Mouse (Mus musculus) embryonic facial prominence, embryonic 14.5 days (tissue): ENCODE data around the gene Nop16. TPM values are rescaled to one million over a fixed set of nuclear protein-coding genes. Genes with fewer than 3 reads are reported as not detected.

Source experiments
- ATAC-seq: fragments of 200-750 bp; cut with Nextera tagmentation; 2 replicates; pipeline ENCODE4 v1.8.0; 2017; ENCODE audit warnings: low read depth, moderate number of reproducible peaks, moderate TSS enrichment
- DNase-seq: peaks from one replicate; pipeline ENCODE4 v3.0.0-alpha.2; 2015; ENCODE audit warnings: low spot score
- H3K27ac ChIP-seq: fragments of 300-500 bp; sonication (generic); replicated peaks from 2 replicates; pipeline ENCODE4 v1.5.1; 2014; ENCODE audit warnings: low read depth, mild to moderate bottlenecking, low read length, moderate library complexity
- H3K27me3 ChIP-seq: fragments of 300-500 bp; sonication (generic); replicated peaks from 2 replicates; pipeline ENCODE4 v1.6.1; 2014; ENCODE audit warnings: low read length; ENCODE audit not compliant: control insufficient read depth, insufficient read depth
- H3K36me3 ChIP-seq: fragments of 300-500 bp; sonication (generic); 2 replicates; pipeline ENCODE4 v1.6.1; 2014; ENCODE audit warnings: low read length, mixed read lengths; ENCODE audit not compliant: control insufficient read depth, insufficient read depth
- H3K4me1 ChIP-seq: fragments of 300-500 bp; sonication (generic); 2 replicates; pipeline ENCODE4 v1.6.1; 2014; ENCODE audit warnings: antibody characterized with exemption, low read length; ENCODE audit not compliant: control insufficient read depth, insufficient read depth
- H3K4me2 ChIP-seq: fragments of 300-500 bp; sonication (generic); 2 replicates; pipeline ENCODE4 v1.6.1; 2014; ENCODE audit warnings: low read depth, mild to moderate bottlenecking, low read length, moderate library complexity, mixed read lengths
- H3K4me3 ChIP-seq: fragments of 300-500 bp; sonication (generic); 2 replicates; pipeline ENCODE4 v1.5.1; 2014; ENCODE audit warnings: low read depth, mild to moderate bottlenecking, low read length
- H3K9ac ChIP-seq: fragments of 300-500 bp; sonication (generic); 2 replicates; pipeline ENCODE4 v1.6.1; 2014; ENCODE audit warnings: low read depth, mild to moderate bottlenecking, low read length, moderate library complexity, mixed read lengths
- H3K9me3 ChIP-seq: fragments of 300-500 bp; sonication (generic); 2 replicates; pipeline ENCODE4 v1.6.1; 2016; ENCODE audit warnings: low read length; ENCODE audit not compliant: control insufficient read depth
- WGBS: fragments of 180-500 bp; shearing (Covaris S2); extraction: QIAGEN DNeasy Blood & Tissue Kit; methylation state at CpG from one replicate; pipeline ENCODE4 v1.1.7; 2014; 5-methylcytosine and 5-hydroxymethylcytosine counted together
- polyA plus RNA-seq: library from polyadenylated mRNA; unstranded; fragments of >200 nt; fragmentation: Nextera tagmentation; extraction: Ambion mirVana; gene quantifications from 2 replicates; pipeline ENCODE4 v1.2.1, GENCODE M21; 2014

The Nop16 gene
- polyA plus RNA-seq, 1 experiment from 2014 or later, result 42.7 TPM

DNA sequence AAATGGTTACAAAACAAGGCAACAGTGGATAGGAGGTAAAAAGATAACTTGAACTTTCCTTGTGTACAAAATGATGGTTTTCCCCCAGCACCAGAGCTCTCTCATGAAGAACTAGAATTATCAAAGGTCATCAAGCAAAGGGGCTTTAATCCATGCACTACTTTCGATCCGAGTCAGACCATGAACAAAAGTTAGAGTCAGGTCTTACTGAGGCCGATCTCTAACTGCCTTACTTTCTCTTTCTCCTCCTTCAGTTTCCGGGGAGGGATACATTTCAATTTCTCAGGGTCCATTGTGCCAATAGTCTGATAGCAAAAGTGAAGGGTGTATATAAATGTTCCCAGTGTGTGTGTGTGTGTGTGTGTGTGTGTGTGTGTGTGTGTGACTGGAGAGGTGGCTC lies 17.3 kb downstream of the Nop16 start:
- no peak for ATAC-seq
- no peak overlapping the region for H3K9ac ChIP-seq

DNA sequence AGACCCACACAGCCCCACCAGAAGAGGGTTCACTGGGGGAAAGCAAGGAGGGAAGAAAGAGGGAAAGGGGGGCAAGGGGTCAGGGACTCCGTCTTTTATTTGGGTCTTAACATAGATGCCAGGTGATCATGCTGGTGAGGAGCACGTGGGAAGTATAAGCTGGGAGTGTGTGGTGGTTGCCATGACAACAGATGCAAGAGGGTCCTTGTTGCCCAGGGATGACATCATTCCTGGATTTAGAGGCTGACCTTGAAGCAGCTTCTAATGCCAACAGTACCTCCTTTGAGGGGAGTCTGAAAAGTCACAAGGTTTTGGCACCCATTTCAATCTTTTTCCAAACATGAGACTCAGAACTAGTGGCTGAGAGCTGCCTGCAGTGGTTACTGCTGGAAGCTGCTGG lies 18.3 kb downstream of the Nop16 start:
- no peak overlapping the region for H3K4me3 ChIP-seq
- H3K27me3 ChIP-seq, result no peaks in the 10 kb centered on the region
- peaks cover 8% of the 10 kb centered on the region; the same call in 1 of the 2 replicates for H3K4me1 ChIP-seq
- ATAC-seq (no peak), DNase-seq (peak; percentile 15)
- H3K27ac ChIP-seq, result no peak overlapping the region
- no peak overlapping the region for H3K9ac ChIP-seq
- H3K36me3 ChIP-seq, result no peaks in the 10 kb centered on the region
- H3K4me2 ChIP-seq, result no peak overlapping the region
- WGBS, result 49% methylated on average over 2 of the region's 2 CpGs
- no peaks in the 10 kb centered on the region for H3K9me3 ChIP-seq

More for the DNA sequence above, 17.3 kb downstream of the Nop16 start:
- H3K27ac ChIP-seq, result no peak overlapping the region
- H3K9me3 ChIP-seq, result no peaks in the 10 kb centered on the region
- peaks cover 8% of the 10 kb centered on the region; the same call in 1 of the 2 replicates for H3K4me1 ChIP-seq
- 83% methylated on average over 4 of the region's 4 CpGs for WGBS
- no peaks in the 10 kb centered on the region for H3K27me3 ChIP-seq
- no peak overlapping the region for H3K4me3 ChIP-seq
- H3K36me3 ChIP-seq, result peaks cover 5% of the 10 kb centered on the region; the same call in 1 of the 2 replicates
- DNase-seq, result no peak
- H3K4me2 ChIP-seq, result no peak overlapping the region

DNA sequence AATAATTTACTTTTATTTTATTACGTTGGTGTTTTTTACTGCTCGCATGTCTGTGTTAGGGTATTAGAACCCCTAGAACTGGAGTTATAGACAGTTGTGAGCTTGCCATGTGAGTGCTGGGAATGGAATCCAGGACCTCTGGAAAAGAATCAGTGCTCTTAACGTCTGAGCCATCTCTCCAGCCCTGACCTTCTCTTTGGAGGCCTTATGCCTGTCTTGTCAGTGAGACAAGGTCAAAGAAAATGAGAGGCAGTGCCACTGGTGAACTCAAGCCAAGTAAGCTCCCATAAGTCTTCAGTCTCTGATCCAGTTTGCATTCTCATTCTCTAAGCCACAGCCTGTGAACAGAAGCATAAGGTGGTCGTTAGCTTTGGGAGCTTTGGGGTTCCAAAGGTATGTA lies 19.2 kb downstream of the Nop16 start:
- DNase-seq (no peak), ATAC-seq (no peak)
- WGBS, result 71% methylated on average over 4 of the region's 4 CpGs
- Histone ChIP-seq H3K9me3 (no peaks in the 10 kb centered on the region), H3K4me1 (peaks cover 2% of the 10 kb centered on the region; the same call in 1 of the 2 replicates), H3K4me3 (no peak overlapping the region), H3K27me3 (no peaks in the 10 kb centered on the region), H3K9ac (no peak overlapping the region), H3K27ac (no peak overlapping the region), H3K4me2 (no peak overlapping the region), H3K36me3 (no peaks in the 10 kb centered on the region)

DNA sequence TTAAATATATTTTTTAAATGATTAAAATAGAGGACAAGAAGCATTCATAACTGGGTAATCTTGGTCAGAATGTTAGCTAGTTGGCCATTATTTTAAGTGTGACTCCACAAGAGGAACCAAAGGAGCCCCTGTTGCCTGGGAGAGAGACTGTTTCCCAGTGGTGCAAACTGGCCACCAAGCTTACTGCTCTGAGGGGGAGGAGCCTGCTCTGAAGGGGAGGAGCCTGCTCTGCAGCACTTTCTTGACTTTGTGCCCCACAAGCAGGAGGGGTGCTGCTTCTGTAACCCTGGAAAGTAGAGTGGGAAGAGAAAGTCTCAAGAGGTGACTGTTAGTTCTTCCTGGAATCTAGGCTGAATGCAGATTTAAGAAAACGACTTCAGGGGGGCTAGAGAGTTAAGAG lies 20.6 kb downstream of the Nop16 start:
- Histone ChIP-seq H3K9me3 (no peaks in the 10 kb centered on the region), H3K4me2 (no peak overlapping the region), H3K9ac (no peak overlapping the region), H3K4me3 (no peak overlapping the region), H3K27ac (no peak overlapping the region), H3K36me3 (no peaks in the 10 kb centered on the region), H3K27me3 (no peaks in the 10 kb centered on the region), H3K4me1 (no peaks in the 10 kb centered on the region)
- no peak for ATAC-seq
- WGBS, result 53% methylated on average over 1 of the region's 1 CpGs
- DNase-seq, result no peak

DNA sequence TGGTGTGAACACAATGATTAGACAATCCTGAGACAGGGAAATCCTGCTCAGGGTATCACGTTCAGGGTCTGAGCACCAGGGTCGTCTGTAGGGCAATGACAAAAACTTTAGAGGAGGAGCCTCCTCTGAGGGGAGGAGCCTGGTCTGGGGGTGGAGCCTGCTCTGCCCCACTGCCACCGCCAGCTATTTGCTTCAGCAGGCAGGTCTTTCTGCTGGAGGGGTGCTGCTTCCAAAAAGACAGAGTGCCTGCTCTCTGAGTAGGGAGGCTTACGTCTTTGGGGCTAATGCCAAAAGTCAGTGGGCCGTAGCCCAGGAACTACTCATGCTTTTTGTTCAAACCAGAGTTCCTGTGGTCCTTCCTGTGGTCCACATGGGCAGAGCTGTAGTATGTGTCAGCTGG lies 21.5 kb downstream of the Nop16 start:
- 37% methylated on average over 5 of the region's 5 CpGs for WGBS
- H3K4me2 ChIP-seq, result no peak overlapping the region
- ATAC-seq, result no peak

DNA sequence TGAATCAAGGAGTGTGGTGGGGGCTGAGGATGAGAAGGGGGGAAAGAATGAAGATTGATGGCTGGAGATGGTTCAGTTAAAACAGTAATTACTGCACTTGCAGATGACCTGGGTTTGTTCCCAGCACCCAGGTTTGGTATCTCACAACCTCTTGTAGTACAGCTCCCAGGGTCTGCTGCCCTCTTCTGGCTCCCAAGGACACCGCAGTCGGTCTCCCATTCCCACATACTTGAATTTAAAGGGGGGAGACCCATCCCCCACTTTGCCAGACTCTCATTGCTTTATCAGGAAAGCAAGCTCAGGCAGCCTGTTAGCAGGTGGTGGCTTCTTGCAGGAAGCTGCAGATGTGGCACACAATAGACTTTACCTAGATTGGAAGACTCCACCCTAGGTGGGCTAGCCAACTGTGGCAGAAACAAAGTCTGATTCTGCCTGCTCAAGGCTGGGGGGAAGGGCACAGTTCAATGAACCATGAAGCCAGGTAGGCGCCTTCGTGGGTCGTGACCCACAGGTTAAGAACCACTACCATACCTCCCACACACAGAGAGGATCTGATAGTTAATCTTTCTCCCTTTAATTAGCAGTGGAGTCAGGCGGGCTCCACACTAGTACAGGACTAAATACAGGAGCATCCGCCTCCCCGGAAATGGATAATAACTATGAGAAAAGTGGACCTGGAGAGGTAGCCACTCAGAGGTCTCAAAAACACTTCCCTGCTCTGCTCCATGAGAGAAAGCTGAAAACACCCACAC lies 24.1 kb downstream of the Nop16 start:
- peaks cover 18% of the 10 kb centered on the region for H3K36me3 ChIP-seq
- H3K4me2 ChIP-seq, result peak overlapping the region; percentile 85
- ATAC-seq, result peak; percentile 5; the same call in 1 of the 2 replicates
- no peak overlapping the region for H3K9ac ChIP-seq
- H3K9me3 ChIP-seq, result no peaks in the 10 kb centered on the region
- peak overlapping the region; percentile 97 for H3K4me3 ChIP-seq
- no peaks in the 10 kb centered on the region for H3K27me3 ChIP-seq
- peak; percentile 51 for DNase-seq
- H3K27ac ChIP-seq, result no peak overlapping the region
- H3K4me1 ChIP-seq, result no peaks in the 10 kb centered on the region
- 39% methylated on average over 8 of the region's 8 CpGs for WGBS

More for the DNA sequence above, 21.5 kb downstream of the Nop16 start:
- Histone ChIP-seq H3K27me3 (no peaks in the 10 kb centered on the region), H3K4me3 (no peak overlapping the region), H3K9ac (no peak overlapping the region), H3K36me3 (no peaks in the 10 kb centered on the region; the same call in 1 of the 2 replicates), H3K9me3 (no peaks in the 10 kb centered on the region), H3K4me1 (no peaks in the 10 kb centered on the region), H3K27ac (no peak overlapping the region)
- no peak for DNase-seq

DNA sequence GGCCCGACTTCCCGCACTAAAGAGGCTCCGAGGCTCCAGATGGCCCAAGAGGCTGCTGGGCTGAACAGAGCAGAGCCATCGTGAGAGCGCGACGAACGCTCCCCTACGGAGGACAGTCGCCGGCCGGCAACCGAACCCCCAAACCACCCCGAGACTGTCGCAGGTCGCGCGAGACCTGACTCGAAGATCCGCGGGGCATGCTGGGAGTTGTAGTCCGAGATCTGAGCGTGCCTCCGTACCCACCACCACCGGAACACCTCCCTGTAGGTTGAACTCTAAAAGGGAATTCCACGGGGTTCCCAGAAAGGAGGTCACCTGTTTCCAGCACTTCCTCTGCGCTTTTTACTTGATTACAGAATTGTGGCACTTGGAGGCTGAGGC lies 24.7 kb downstream of the Nop16 start, which contains the start of gene 4833439L19Rik:
Gene 4833439L19Rik (minus strand): TSS at position 235 of the 381 bp plus-strand sequence.
- DNase-seq (peak; percentile 98), ATAC-seq (peak; percentile 97)
- peak within 1 kb of the TSS; percentile 97 for H3K4me3 ChIP-seq
- H3K9ac ChIP-seq, result peak within 1 kb of the TSS; percentile 97
- H3K36me3 ChIP-seq, result peaks cover 24% of the 10 kb centered on the region
- no peaks in the 10 kb centered on the region for H3K9me3 ChIP-seq
- peak within 1 kb of the TSS; percentile 85 for H3K4me2 ChIP-seq
- no peaks in the 10 kb centered on the region for H3K4me1 ChIP-seq
- H3K27ac ChIP-seq, result peak within 1 kb of the TSS; percentile 52
- under 1% methylated on average over 18 of the region's 27 CpGs for WGBS
- H3K27me3 ChIP-seq, result no peaks in the 10 kb centered on the region

DNA sequence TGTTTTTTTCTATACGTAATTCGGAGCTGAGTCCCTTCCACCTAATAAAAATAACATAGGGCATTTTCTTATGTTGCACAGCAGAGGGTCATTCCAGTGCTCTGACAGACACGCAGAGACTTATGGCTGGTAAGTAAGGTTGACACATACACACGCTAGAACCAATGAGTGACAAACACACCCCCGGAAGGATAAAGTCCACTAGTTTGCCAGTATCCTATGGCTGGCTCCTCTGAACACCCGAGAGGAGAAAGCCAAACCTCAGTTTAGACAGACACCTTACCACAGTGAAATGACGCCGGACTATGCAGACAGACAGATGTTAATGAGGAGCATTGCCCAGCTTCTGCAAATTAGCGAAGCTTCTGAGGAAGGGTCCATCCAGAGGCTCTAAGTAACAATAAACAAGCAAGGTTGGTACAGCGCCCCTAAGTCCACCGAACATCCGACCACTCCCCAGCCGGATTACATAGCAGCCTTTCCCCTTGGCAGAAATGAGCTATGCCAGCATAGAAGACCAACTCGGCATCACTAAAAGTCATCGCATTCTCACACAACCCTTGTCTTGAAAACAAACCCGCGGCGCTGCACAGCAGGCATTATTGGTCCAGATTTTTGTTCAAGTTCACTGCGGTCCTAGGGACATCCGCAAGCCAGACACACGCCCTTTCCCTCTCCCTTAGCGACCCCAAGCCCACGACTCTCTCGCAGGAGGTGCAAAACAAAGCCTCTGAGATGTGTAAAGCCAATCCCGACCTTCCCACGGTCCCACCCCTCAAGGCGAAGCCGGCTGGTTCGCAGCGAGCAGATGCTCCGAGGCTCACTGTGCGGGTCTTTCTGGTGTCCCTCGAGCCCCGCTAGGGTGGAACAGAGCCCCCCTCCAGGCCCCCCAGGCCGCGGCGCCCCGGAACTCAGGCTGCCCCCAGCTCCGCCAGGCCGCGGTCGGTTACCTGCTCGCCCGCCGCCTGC lies 25.4 kb downstream of the Nop16 start:
- ATAC-seq, result peak; percentile 45
- Histone ChIP-seq H3K9me3 (no peaks in the 10 kb centered on the region), H3K4me3 (peak overlapping the region; percentile 97), H3K27me3 (no peaks in the 10 kb centered on the region), H3K9ac (peak overlapping the region; percentile 97), H3K36me3 (peaks cover 30% of the 10 kb centered on the region), H3K4me1 (no peaks in the 10 kb centered on the region), H3K27ac (peak overlapping the region; percentile 52), H3K4me2 (peak overlapping the region; percentile 85)
- WGBS, result 12% methylated on average over 38 of the region's 45 CpGs
- DNase-seq, result peak; percentile 19
